Mouse (Mus musculus) C2C12 (cell line): Measurements from ENCODE around the gene Stox2.

ENCODE experiments used
- CEBPB ChIP-seq: IDR thresholded peaks from one replicate; pipeline ENCODE4 v1.6.1; 2011; ENCODE audit warnings: low read depth, mild to moderate bottlenecking, control low read depth, moderate library complexity
- CTCF ChIP-seq: IDR thresholded peaks from one replicate; pipeline ENCODE4 v1.5.1; 2011; ENCODE audit not compliant: control insufficient read depth, insufficient read depth, insufficient read length
- MAX ChIP-seq: IDR thresholded peaks from one replicate; pipeline ENCODE4 v1.6.1; 2011; ENCODE audit warnings: mild to moderate bottlenecking, control low read depth
- MYOG ChIP-seq: IDR thresholded peaks from one replicate; pipeline ENCODE4 v1.6.1; 2011; ENCODE audit not compliant: control insufficient read depth, insufficient read length; ENCODE audit errors: extremely low read depth
- USF1 ChIP-seq: IDR thresholded peaks from one replicate; pipeline ENCODE4 v1.6.1; 2011; ENCODE audit warnings: low read depth, mild to moderate bottlenecking, control low read depth, moderate library complexity

DNA sequence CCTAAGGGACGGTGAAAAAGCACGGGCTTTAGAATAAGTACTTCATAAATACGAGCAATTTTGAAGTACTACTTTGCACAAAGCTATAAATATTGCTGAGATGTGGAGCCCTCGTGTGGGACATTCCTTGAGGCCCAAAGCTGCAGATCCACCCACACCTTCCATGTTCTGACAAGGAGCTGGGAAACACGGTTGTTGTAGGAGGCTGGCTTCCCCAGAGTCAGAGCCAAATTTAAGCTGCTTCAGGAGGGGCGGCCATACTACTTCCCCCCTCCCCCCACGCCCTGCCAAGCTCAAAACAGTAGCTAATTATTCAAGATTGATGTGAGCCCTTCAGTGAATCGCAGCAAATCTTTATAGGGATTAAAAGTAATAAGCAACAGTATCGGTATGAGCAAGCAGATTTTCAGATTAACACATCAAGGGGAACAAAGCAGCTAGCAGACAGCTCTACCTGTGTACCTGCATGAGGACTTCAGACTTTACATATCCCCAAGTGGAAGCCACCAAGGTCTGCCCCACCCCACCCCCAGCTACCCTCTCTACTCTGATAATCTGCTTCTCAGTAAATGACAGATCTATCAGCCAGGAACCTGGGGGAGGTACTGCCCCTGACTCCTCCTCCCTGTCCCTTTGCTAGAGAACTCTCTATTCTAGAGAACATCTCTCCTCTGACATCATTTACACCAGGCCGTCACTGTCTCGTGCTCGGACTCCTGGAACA lies 185.2 kb downstream of the Stox2 start:
- TF ChIP-seq MAX (no peak), CTCF (no peak), CEBPB (no peak), USF1 (no peak), MYOG (no peak)
